Mouse (Mus musculus) megakaryocyte, embryonic 14.5 days (primary cell): ENCODE measurements around the gene Sult1c2.
"Not testable (repeated sequence)": the region's sequence is repeated elsewhere in the genome, so short reads cannot be mapped to it uniquely, and the experiment has no call there.

Experiments
- FLI1 ChIP-seq: IDR thresholded peaks from 2 replicates; pipeline ENCODE4 v1.6.1; 2012; ENCODE audit warnings: low read length, inconsistent platforms, mixed read lengths
- GATA1 ChIP-seq: IDR thresholded peaks from 3 replicates; pipeline ENCODE4 v1.6.1; 2012; ENCODE audit warnings: mixed read lengths, low read length, inconsistent platforms, borderline replicate concordance

DNA sequence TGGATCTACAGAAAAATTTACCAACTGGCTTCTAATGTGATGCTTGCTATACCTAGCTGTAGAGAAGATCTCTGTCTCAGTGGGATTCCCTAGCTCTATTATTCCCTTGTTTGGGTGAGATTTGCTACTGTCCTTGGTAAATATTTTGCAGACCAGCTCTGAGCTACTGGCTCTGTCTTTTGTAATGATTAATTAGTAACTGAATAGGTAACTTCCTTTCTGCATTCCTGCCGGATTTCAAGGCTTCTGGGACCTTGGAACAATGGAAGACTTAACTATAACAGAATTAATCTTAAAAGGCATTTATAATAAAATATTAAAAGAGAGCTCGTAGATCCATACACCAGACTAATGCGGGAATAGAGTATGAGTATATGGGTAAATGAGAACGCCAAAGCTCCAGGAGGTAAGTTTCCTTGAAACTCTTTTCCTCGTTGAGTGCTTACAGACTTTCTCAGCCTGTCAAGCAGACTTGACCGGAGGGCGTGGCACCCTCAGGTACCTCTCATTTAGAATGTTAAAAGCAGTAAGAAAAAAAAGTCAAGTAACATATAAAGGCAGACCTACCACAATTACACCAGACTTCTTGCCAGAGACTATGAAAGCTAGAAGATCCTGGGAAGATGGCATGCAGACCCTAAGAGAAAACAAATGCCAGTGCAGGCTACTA is 33.0 kb upstream of the Sult1c2 start:
- not testable (repeated sequence) for TF ChIP-seq GATA1, FLI1
